Mouse (Mus musculus): ENCODE measurements around the gene Vmn2r24. TPM values are rescaled to one million over a fixed set of nuclear protein-coding genes. Genes with fewer than 3 reads are reported as not detected.
"Not testable (repeated sequence)": the region's sequence is repeated elsewhere in the genome, so short reads cannot be mapped to it uniquely, and the experiment has no call there.

Vmn2r24 gene
- polyA plus RNA-seq (2014; fragmentation: Nextera tagmentation; extraction: Ambion mirVana): not detected in 2 replicates

DNA sequence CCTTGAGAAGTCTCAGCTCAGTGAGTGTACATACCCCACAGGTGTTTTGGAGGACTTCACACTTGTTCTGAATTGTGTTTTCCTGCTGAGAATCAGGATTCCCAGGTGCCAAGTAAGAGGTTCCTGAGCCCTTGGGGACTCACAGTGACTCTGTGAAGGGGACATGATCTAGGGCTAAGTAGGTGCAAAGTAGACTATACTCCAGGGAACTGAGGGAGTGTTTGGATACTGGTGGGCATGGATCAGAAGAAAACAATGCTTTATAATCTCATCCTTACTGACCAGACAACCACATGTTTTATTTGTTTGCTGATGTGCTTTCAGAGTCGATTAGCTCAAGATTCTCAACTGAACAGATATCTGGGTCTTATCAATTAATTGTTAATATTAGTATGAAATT lies at the start of gene Vmn2r24:
Vmn2r24 (plus strand) TSS at position 301 of the 400 bp plus-strand sequence.
- H3K9me3 ChIP-seq (ENCODE audit: control insufficient read depth, low read length): no peaks in the 10 kb centered on the region
- no peak within 1 kb of the TSS for H3K4me3 ChIP-seq (ENCODE audit: low read depth, low read length)
- 74% methylated on average over 1 of the region's 1 CpGs for WGBS
- H3K9ac ChIP-seq (ENCODE audit: low read depth, low read length): no peak within 1 kb of the TSS
- H3K4me1 ChIP-seq (replicated peaks; ENCODE audit: control insufficient read depth, insufficient read depth, low read length): no peaks in the 10 kb centered on the region
- ATAC-seq (replicated peaks; ENCODE audit: low FRiP score) (no peak), DNase-seq (ENCODE audit: low spot score) (no peak)
- H3K27me3 ChIP-seq (replicated peaks; ENCODE audit: control insufficient read depth, insufficient read depth, low read length): no peaks in the 10 kb centered on the region
- H3K4me2 ChIP-seq: no peak within 1 kb of the TSS
- H3K27ac ChIP-seq (ENCODE audit: low read depth, low read length): no peak within 1 kb of the TSS
- no peaks in the 10 kb centered on the region for H3K36me3 ChIP-seq (ENCODE audit: control insufficient read depth, insufficient read depth, low read length)

DNA sequence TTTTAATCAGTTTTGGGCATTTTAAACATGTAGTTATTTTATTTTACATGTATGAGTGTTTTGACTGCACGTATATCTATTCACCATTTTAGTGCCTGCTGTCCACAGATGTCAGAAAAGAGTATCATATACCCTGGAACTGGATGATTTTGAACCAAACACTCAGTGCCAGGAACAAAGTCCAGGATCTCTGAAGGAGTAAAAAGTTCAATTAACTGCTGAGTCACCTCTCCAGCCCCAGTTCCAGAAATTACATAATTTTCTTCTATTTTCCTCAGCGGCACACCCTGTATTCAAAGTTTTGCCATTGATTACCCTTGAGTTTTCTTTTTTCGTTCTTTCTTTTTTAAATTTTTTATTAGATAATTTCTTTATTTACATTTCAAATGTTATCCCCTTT lies 8.6 kb upstream of the Vmn2r24 start:
- Histone ChIP-seq H3K4me1 (replicated peaks; ENCODE audit: control insufficient read depth, insufficient read depth, low read length) (no peaks in the 10 kb centered on the region), H3K36me3 (ENCODE audit: control insufficient read depth, insufficient read depth, low read length) (no peaks in the 10 kb centered on the region), H3K4me2 (no peak overlapping the region), H3K4me3 (ENCODE audit: low read depth, low read length) (no peak overlapping the region), H3K9me3 (ENCODE audit: control insufficient read depth, low read length) (no peaks in the 10 kb centered on the region), H3K27ac (ENCODE audit: low read depth, low read length) (no peak overlapping the region), H3K9ac (ENCODE audit: low read depth, low read length) (no peak overlapping the region), H3K27me3 (replicated peaks; ENCODE audit: control insufficient read depth, insufficient read depth, low read length) (no peaks in the 10 kb centered on the region)
- DNase-seq (ENCODE audit: low spot score) (no peak), ATAC-seq (replicated peaks; ENCODE audit: low FRiP score) (no peak)
- WGBS: 85% methylated on average over 3 of the region's 3 CpGs

DNA sequence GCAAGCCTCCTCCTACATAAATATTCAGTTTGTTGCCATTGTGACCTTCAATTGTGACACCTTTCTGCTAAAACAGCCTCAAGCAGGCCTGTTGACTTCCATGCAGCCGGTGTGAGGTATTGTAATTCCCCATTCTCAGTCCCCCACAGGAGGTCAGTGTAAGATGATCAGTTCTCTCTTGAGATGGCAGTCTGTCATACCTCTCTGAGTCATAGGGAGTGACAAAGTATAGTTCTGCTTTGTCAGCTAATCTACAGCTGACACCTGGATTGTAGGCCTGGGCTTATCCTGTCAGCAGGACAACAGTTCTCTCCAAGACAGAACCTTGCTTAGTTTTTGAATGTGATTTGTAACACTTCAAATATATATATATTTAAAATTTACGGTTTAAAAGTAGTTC lies 6.2 kb downstream of the Vmn2r24 start:
- Histone ChIP-seq H3K27ac (ENCODE audit: low read depth, low read length) (no peak overlapping the region), H3K27me3 (replicated peaks; ENCODE audit: control insufficient read depth, insufficient read depth, low read length) (no peaks in the 10 kb centered on the region), H3K9me3 (ENCODE audit: control insufficient read depth, low read length) (no peaks in the 10 kb centered on the region), H3K4me1 (replicated peaks; ENCODE audit: control insufficient read depth, insufficient read depth, low read length) (no peaks in the 10 kb centered on the region), H3K4me3 (ENCODE audit: low read depth, low read length) (no peak overlapping the region), H3K4me2 (no peak overlapping the region), H3K9ac (ENCODE audit: low read depth, low read length) (no peak overlapping the region), H3K36me3 (ENCODE audit: control insufficient read depth, insufficient read depth, low read length) (no peaks in the 10 kb centered on the region)
- ATAC-seq (replicated peaks; ENCODE audit: low FRiP score) (no peak), DNase-seq (ENCODE audit: low spot score) (no peak)
- WGBS: 66% methylated on average over 2 of the region's 2 CpGs

DNA sequence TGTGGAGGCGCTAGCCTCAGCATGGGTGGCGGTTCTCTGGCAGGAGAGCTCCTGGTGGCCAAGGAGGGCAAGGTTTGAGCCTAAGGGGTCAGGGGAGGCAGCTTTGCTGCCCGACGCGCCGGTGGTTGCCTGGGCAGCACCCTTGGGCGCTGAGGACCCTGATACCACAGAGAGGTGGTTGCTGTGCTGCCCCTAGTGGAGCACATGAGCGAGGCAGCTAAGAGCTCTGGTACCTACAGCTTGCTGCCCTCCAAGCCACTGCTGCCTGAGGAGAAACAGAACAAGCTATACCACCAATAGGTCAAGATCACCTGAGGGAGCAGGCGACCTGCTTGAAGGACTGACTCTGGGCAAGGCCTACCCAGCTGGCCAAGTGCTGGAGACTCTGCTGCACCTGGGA lies 15.1 kb downstream of the Vmn2r24 start:
- Histone ChIP-seq H3K9ac (ENCODE audit: low read depth, low read length) (no peak overlapping the region), H3K36me3 (ENCODE audit: control insufficient read depth, insufficient read depth, low read length) (no peaks in the 10 kb centered on the region), H3K27me3 (replicated peaks; ENCODE audit: control insufficient read depth, insufficient read depth, low read length) (no peaks in the 10 kb centered on the region), H3K27ac (ENCODE audit: low read depth, low read length) (no peak overlapping the region), H3K4me1 (replicated peaks; ENCODE audit: control insufficient read depth, insufficient read depth, low read length) (no peaks in the 10 kb centered on the region), H3K9me3 (ENCODE audit: control insufficient read depth, low read length) (no peaks in the 10 kb centered on the region), H3K4me2 (no peak overlapping the region), H3K4me3 (ENCODE audit: low read depth, low read length) (no peak overlapping the region)
- DNase-seq (ENCODE audit: low spot score) (no peak), ATAC-seq (replicated peaks; ENCODE audit: low FRiP score) (no peak)
- 39% methylated on average over 9 of the region's 9 CpGs for WGBS

DNA sequence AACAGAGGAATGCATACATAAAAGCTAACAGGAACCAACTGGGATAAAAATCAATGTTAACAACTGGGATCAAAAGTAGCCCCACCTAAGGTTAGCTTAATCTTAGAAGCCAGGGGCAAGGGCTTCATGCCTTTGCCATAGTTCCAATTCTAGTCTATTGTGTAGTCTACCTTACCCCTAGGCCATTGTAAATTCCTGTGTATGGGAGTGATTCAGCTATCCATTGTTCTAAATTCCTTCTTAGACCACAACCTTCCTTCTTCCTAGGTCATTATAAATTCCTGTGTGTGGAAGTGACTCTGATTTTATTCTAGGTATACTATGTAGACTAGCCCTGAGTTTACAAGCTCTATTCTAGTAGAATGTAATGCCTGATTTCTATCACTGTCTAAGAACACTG lies 31.6 kb downstream of the Vmn2r24 start:
- not testable (repeated sequence) for DNase-seq (ENCODE audit: low spot score); ATAC-seq (replicated peaks; ENCODE audit: low FRiP score); H3K36me3 ChIP-seq (ENCODE audit: control insufficient read depth, insufficient read depth, low read length); H3K4me1 ChIP-seq (replicated peaks; ENCODE audit: control insufficient read depth, insufficient read depth, low read length); H3K9me3 ChIP-seq (ENCODE audit: control insufficient read depth, low read length); H3K9ac ChIP-seq (ENCODE audit: low read depth, low read length); H3K4me2 ChIP-seq; H3K27me3 ChIP-seq (replicated peaks; ENCODE audit: control insufficient read depth, insufficient read depth, low read length); H3K4me3 ChIP-seq (ENCODE audit: low read depth, low read length); H3K27ac ChIP-seq (ENCODE audit: low read depth, low read length)

DNA sequence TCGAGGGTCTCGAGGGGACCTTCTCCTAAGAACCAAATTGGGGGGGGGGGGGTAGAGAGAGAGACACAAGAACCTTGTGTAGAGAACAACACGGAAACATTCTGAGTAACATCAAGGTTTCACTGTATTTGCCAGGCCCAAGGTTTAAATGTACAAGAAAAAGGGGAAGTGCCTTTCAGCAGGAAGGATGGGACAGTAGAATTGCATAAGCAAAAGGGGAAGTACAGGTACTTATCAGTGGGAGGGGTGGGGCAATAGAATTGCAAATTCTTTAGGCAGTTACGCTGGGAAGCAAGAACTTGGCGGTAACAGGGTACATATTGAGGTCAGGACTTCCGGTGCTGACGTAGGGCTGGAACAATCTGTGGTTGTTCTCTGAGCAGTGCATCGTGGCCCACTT lies 41.3 kb downstream of the Vmn2r24 start:
- H3K9me3 ChIP-seq (ENCODE audit: control insufficient read depth, low read length): no peaks in the 10 kb centered on the region
- no peak overlapping the region for H3K4me3 ChIP-seq (ENCODE audit: low read depth, low read length)
- no peaks in the 10 kb centered on the region for H3K36me3 ChIP-seq (ENCODE audit: control insufficient read depth, insufficient read depth, low read length)
- no peaks in the 10 kb centered on the region for H3K4me1 ChIP-seq (replicated peaks; ENCODE audit: control insufficient read depth, insufficient read depth, low read length)
- DNase-seq (ENCODE audit: low spot score): no peak
- no peaks in the 10 kb centered on the region for H3K27me3 ChIP-seq (replicated peaks; ENCODE audit: control insufficient read depth, insufficient read depth, low read length)
- no peak for ATAC-seq (replicated peaks; ENCODE audit: low FRiP score)
- no peak overlapping the region for H3K9ac ChIP-seq (ENCODE audit: low read depth, low read length)
- no peak overlapping the region for H3K4me2 ChIP-seq
- WGBS: 79% methylated on average over 8 of the region's 8 CpGs
- H3K27ac ChIP-seq (ENCODE audit: low read depth, low read length): no peak overlapping the region

DNA sequence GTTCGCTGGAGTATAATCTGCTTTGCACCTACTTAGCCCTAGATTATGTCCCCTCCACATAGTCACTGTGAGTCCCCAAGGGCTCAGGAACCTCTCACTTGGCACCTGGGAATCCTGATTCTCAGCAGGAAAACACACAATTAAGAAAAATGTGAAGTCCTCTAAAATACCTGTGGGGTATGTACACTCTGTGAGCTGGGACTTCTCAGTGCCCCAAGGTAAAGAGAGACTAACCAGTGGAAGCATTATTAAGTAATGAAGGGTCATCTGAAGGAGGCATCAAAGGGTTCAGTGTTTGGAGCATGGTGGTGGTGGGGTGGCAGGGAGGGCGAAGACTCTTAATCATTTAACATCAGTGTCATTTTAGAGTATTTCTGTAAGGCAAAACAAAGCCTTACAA lies 74.7 kb downstream of the Vmn2r24 start, which contains the start of gene Vmn2r25:
Vmn2r25 (minus strand) TSS at position 101 of the 400 bp plus-strand sequence.
- H3K4me2 ChIP-seq; H3K4me3 ChIP-seq (ENCODE audit: low read depth, low read length); DNase-seq (ENCODE audit: low spot score); H3K9ac ChIP-seq (ENCODE audit: low read depth, low read length); H3K4me1 ChIP-seq (replicated peaks; ENCODE audit: control insufficient read depth, insufficient read depth, low read length); H3K27me3 ChIP-seq (replicated peaks; ENCODE audit: control insufficient read depth, insufficient read depth, low read length); ATAC-seq (replicated peaks; ENCODE audit: low FRiP score); H3K9me3 ChIP-seq (ENCODE audit: control insufficient read depth, low read length); H3K36me3 ChIP-seq (ENCODE audit: control insufficient read depth, insufficient read depth, low read length); H3K27ac ChIP-seq (ENCODE audit: low read depth, low read length): not testable (repeated sequence)
- 58% methylated on average over 2 of the region's 2 CpGs for WGBS

Other genes starting within 250 kb of the Vmn2r24 start
- gene Vmn2r21, start 245.5 kb upstream of the Vmn2r24 start, polyA plus RNA-seq (2014; fragmentation: Nextera tagmentation; extraction: Ambion mirVana): not detected in 2 replicates
- not detected in 2 replicates for gene Vmn2r22, start 128.2 kb upstream of the Vmn2r24 start, polyA plus RNA-seq (2014; fragmentation: Nextera tagmentation; extraction: Ambion mirVana)
- gene Vmn2r23, start 76.2 kb upstream of the Vmn2r24 start, polyA plus RNA-seq (2014; fragmentation: Nextera tagmentation; extraction: Ambion mirVana): not detected in 2 replicates
- not detected in 2 replicates for gene Vmn2r25, start 74.6 kb downstream of the Vmn2r24 start, polyA plus RNA-seq (2014; fragmentation: Nextera tagmentation; extraction: Ambion mirVana)
- gene Vmn2r26, start 245.7 kb downstream of the Vmn2r24 start, polyA plus RNA-seq (2014; fragmentation: Nextera tagmentation; extraction: Ambion mirVana): not detected in 2 replicates

Measured in liver, embryonic 11.5 days (tissue).